Mouse (Mus musculus): ENCODE measurements around the gene Prrt3.

The Prrt3 gene

GRCm38 (mm10) chr6:113489410-113489809, 12.3 kb downstream of the Prrt3 start:
- DNase-seq (ENCODE audit: low spot score) = no peak

GRCm38 (mm10) chr6:113487125-113487576, 14.6 kb downstream of the Prrt3 start:
- DNase-seq (ENCODE audit: low spot score) = peak; percentile 91

GRCm38 (mm10) chr6:113483729-113484128, 18.0 kb downstream of the Prrt3 start:
- no peak for DNase-seq (ENCODE audit: low spot score)

- no peak for DNase-seq (ENCODE audit: low spot score)
Measured at GRCm38 (mm10) chr6:113483100-113483615, 18.6 kb downstream of the Prrt3 start, which contains the start of gene Creld1. Gene Creld1 (plus strand): TSS chr6:113483297.

GRCm38 (mm10) chr6:113482477-113483099, 19.1 kb downstream of the Prrt3 start:
- DNase-seq (ENCODE audit: low spot score) = no peak

- DNase-seq (ENCODE audit: low spot score) = peak; percentile 78
Measured at GRCm38 (mm10) chr6:113480555-113481373, 21.0 kb downstream of the Prrt3 start.

- DNase-seq (ENCODE audit: low spot score) = no peak
Measured at GRCm38 (mm10) chr6:113478906-113479305, 22.8 kb downstream of the Prrt3 start.

GRCm38 (mm10) chr6:113477353-113477752, 24.4 kb downstream of the Prrt3 start:
- no peak for DNase-seq (ENCODE audit: low spot score)

GRCm38 (mm10) chr6:113473715-113474114, 28.0 kb downstream of the Prrt3 start:
- no peak for DNase-seq (ENCODE audit: low spot score)

- DNase-seq (ENCODE audit: low spot score) = no peak
Measured at GRCm38 (mm10) chr6:113473246-113473645, 28.5 kb downstream of the Prrt3 start.

- DNase-seq (ENCODE audit: low spot score) = no peak
Measured at GRCm38 (mm10) chr6:113472061-113472460, 29.7 kb downstream of the Prrt3 start.

- peak; percentile 90 for DNase-seq (ENCODE audit: low spot score)
Measured at GRCm38 (mm10) chr6:113471297-113471936, 30.3 kb downstream of the Prrt3 start, which contains the start of gene Il17rc. Gene Il17rc (plus strand): TSS chr6:113471427.

GRCm38 (mm10) chr6:113469432-113469831, 32.3 kb downstream of the Prrt3 start:
- DNase-seq (ENCODE audit: low spot score) = peak; percentile 64

- peak; percentile 84 for DNase-seq (ENCODE audit: low spot score)
Measured at GRCm38 (mm10) chr6:113469021-113469420, 32.7 kb downstream of the Prrt3 start.

- DNase-seq (ENCODE audit: low spot score) = no peak
Measured at GRCm38 (mm10) chr6:113468512-113468911, 33.2 kb downstream of the Prrt3 start.

- DNase-seq (ENCODE audit: low spot score) = peak; percentile 48
Measured at GRCm38 (mm10) chr6:113465602-113466001, 36.1 kb downstream of the Prrt3 start.

GRCm38 (mm10) chr6:113464040-113464439, 37.7 kb downstream of the Prrt3 start:
- DNase-seq (ENCODE audit: low spot score) = no peak

GRCm38 (mm10) chr6:113458635-113459034, 43.1 kb downstream of the Prrt3 start:
- DNase-seq (ENCODE audit: low spot score) = peak; percentile 51

- DNase-seq (ENCODE audit: low spot score) = no peak
Measured at GRCm38 (mm10) chr6:113457952-113458534, 43.7 kb downstream of the Prrt3 start, which contains the start of gene Il17re. Gene Il17re (plus strand): TSS chr6:113458484.

GRCm38 (mm10) chr6:113455007-113455406, 46.7 kb downstream of the Prrt3 start:
- no peak for DNase-seq (ENCODE audit: low spot score)

GRCm38 (mm10) chr6:113451839-113452238, 49.9 kb downstream of the Prrt3 start:
- peak; percentile 82 for DNase-seq (ENCODE audit: low spot score)

GRCm38 (mm10) chr6:113447639-113448038, 54.1 kb downstream of the Prrt3 start:
- no peak for DNase-seq (ENCODE audit: low spot score)
